Comparison of ENCODE assay signal across 8 mouse cellular contexts in the genomic region with DNA sequence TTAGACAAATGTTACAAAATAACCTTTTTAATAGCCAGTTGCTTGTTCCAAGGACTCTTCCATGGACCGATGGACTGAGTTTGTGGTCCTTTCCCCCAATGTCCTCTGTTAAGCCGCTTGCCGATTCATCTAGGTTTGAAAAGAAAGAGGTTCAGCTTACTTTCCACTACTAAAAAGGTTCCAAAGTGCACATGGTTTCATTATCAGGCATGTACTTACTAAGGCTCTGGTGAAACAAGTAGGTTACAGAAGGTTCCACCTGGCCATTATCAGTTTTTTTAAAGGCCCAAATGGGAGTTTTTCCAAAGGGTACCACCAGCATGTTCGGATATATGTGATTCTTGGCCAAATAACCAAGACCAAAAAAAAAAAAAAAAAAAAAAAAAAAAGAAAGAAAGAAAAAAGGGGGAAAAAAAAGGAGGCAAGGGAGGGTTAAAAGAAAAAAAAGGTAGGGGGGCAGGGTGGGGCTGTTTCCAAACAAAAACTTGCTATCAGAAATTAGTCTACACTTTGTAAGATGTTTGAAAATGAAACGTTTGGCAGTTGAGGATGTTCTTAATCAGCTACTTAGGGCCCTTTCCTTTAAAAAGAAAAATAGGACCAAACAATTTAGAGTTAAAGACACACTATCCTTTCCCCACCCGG. TPM values are rescaled to one million over a fixed set of nuclear protein-coding genes. Genes with fewer than 3 reads are reported as not detected.
DNase-seq lines count a peak whose midpoint lies in the region; ATAC-seq and TF ChIP-seq lines count a peak whose summit lies in the region.

No protein-coding gene starts in this region.

- H3K4me2 ChIP-seq in forebrain, embryonic 14.5 days (ENCODE audit: low read length) = peak overlapping the region; percentile 84
- peak overlapping the region; percentile 85 for H3K4me2 ChIP-seq in liver, embryonic 15.5 days

- 25% methylated on average over 6 of the region's 6 CpGs for WGBS in forebrain, embryonic 14.5 days
- 15% methylated on average over 6 of the region's 6 CpGs for WGBS in liver, embryonic 15.5 days (ENCODE audit: insufficient replicate concordance)

- no peaks in the 10 kb centered on the region for H3K27me3 ChIP-seq in forebrain, embryonic 14.5 days (replicated peaks; ENCODE audit: control insufficient read depth, insufficient read depth, low read length)
- no peaks in the 10 kb centered on the region for H3K27me3 ChIP-seq in liver, embryonic 15.5 days

- no peak for DNase-seq in gastrocnemius, adult 2 months
- DNase-seq in gastrocnemius, postnatal 25 days = no peak
- DNase-seq in 416B (ENCODE audit: low read depth) = peak; percentile 49
- no peak for DNase-seq in forebrain, embryonic 14.5 days (ENCODE audit: low spot score)
- DNase-seq in yolk sac, embryonic 10.5 days (ENCODE audit: low spot score) = no peak
- DNase-seq in layer of hippocampus, postnatal 10 days (ENCODE audit: low spot score in 2 of 2) = no peak
- no peak for DNase-seq in thymus, postnatal 14 days

- peaks cover 53% of the 10 kb centered on the region for H3K36me3 ChIP-seq in forebrain, embryonic 14.5 days (ENCODE audit: control insufficient read depth, insufficient read depth, low read length)
- H3K36me3 ChIP-seq in liver, embryonic 15.5 days (replicated peaks) = peaks cover 54% of the 10 kb centered on the region

- no peaks in the 10 kb centered on the region for H3K9me3 ChIP-seq in forebrain, embryonic 14.5 days (replicated peaks; ENCODE audit: control insufficient read depth, low read length)
- H3K9me3 ChIP-seq in liver, embryonic 15.5 days (replicated peaks) = no peaks in the 10 kb centered on the region

- intact Hi-C loops in gastrocnemius, adult 2 months (cut with DNase I) = no loop called here

- no peak for ATAC-seq in forebrain, embryonic 14.5 days
- ATAC-seq in liver, embryonic 15.5 days (ENCODE audit: insufficient read depth) = no peak

- no peak for TF ChIP-seq CTCF in gastrocnemius, adult 2 months (IDR thresholded peaks at IDR 0.05)

- peak overlapping the region; percentile 99 for H3K27ac ChIP-seq in gastrocnemius, adult 2 months
- H3K27ac ChIP-seq in forebrain, embryonic 14.5 days (ENCODE audit: low read depth, low read length) = no peak overlapping the region
- peak overlapping the region; percentile 99 for H3K27ac ChIP-seq in liver, embryonic 15.5 days (replicated peaks)

- peaks cover 22% of the 10 kb centered on the region for H3K4me1 ChIP-seq in forebrain, embryonic 14.5 days (ENCODE audit: control insufficient read depth, insufficient read depth, low read length)
- H3K4me1 ChIP-seq in liver, embryonic 15.5 days (replicated peaks) = peaks cover 43% of the 10 kb centered on the region

- H3K9ac ChIP-seq in forebrain, embryonic 14.5 days (ENCODE audit: low read length) = peak overlapping the region; percentile 96
- H3K9ac ChIP-seq in liver, embryonic 15.5 days = peak overlapping the region; percentile 98

- peak overlapping the region; percentile 93 for H3K4me3 ChIP-seq in gastrocnemius, adult 2 months
- H3K4me3 ChIP-seq in forebrain, embryonic 14.5 days (ENCODE audit: low read depth, low read length) = peak overlapping the region; percentile 99
- H3K4me3 ChIP-seq in liver, embryonic 15.5 days (replicated peaks) = peak overlapping the region; percentile 99

RNA-seq across cellular contexts. Expression of a gene that starts 1.3 kb away (rescaled TPM):
- total RNA-seq in gastrocnemius, adult 2 months (2021) = 10 to 100 TPM; 21.5 to 23.9 TPM
- total RNA-seq in gastrocnemius, postnatal 25 days (2021) = 10 to 100 TPM; 21.3 to 23.5 TPM
- 31.8 and 46.6 TPM in 2 replicates for polyA plus RNA-seq in forebrain, embryonic 14.5 days (2014; fragmentation: Nextera tagmentation; extraction: Ambion mirVana)
- 9.4 and 11.8 TPM in 2 replicates for polyA plus RNA-seq in liver, embryonic 15.5 days (2015; fragmentation: Nextera tagmentation; extraction: Ambion mirVana)
- 10 to 100 TPM; 42.6 to 43.3 TPM for total RNA-seq in layer of hippocampus, postnatal 10 days (2021)

RNA-seq across cellular contexts. Expression of a gene that starts 1.9 kb away (rescaled TPM):
- total RNA-seq in gastrocnemius, adult 2 months (2021) = 10 to 100 TPM; 81.8 to 84.8 TPM
- total RNA-seq in gastrocnemius, postnatal 25 days (2021) = 10 to 100 TPM; 61.7 to 65.2 TPM
- 639 and 644 TPM in 2 replicates for polyA plus RNA-seq in forebrain, embryonic 14.5 days (2014; fragmentation: Nextera tagmentation; extraction: Ambion mirVana)
- polyA plus RNA-seq in liver, embryonic 15.5 days (2015; fragmentation: Nextera tagmentation; extraction: Ambion mirVana) = 388 and 413 TPM in 2 replicates
- total RNA-seq in layer of hippocampus, postnatal 10 days (2021) = 100 to 1,000 TPM; 217 to 239 TPM

RNA-seq across cellular contexts. Expression of a gene that starts 7.7 kb away (rescaled TPM):
- 10 to 100 TPM; 21.7 to 30.4 TPM for total RNA-seq in gastrocnemius, adult 2 months (2021)
- total RNA-seq in gastrocnemius, postnatal 25 days (2021) = 10 to 100 TPM; 20.6 to 22.1 TPM
- polyA plus RNA-seq in forebrain, embryonic 14.5 days (2014; fragmentation: Nextera tagmentation; extraction: Ambion mirVana) = 64.6 and 81.1 TPM in 2 replicates
- polyA plus RNA-seq in liver, embryonic 15.5 days (2015; fragmentation: Nextera tagmentation; extraction: Ambion mirVana) = 27.4 and 29.8 TPM in 2 replicates
- 10 to 100 TPM; 30.4 to 31.4 TPM for total RNA-seq in layer of hippocampus, postnatal 10 days (2021)

RNA-seq across cellular contexts. Expression of a gene that starts 7.9 kb away (rescaled TPM):
- total RNA-seq in gastrocnemius, adult 2 months (2021) = 10 to 100 TPM; 35.4 to 42.9 TPM
- total RNA-seq in gastrocnemius, postnatal 25 days (2021) = 10 to 100 TPM; 33.1 to 36.7 TPM
- polyA plus RNA-seq in forebrain, embryonic 14.5 days (2014; fragmentation: Nextera tagmentation; extraction: Ambion mirVana) = 79.2 and 100 TPM in 2 replicates
- polyA plus RNA-seq in liver, embryonic 15.5 days (2015; fragmentation: Nextera tagmentation; extraction: Ambion mirVana) = 31.7 and 36.6 TPM in 2 replicates
- 10 to 100 TPM; 32.5 to 33.7 TPM for total RNA-seq in layer of hippocampus, postnatal 10 days (2021)

RNA-seq across cellular contexts. Expression of a gene that starts 23.1 kb away (rescaled TPM):
- 10 to 100 TPM in 1 of 2 experiments, 1 to 10 TPM in 1; 6.7 to 12.7 TPM for total RNA-seq in gastrocnemius, adult 2 months (2021)
- 10 to 100 TPM; 13.2 to 14.7 TPM for total RNA-seq in gastrocnemius, postnatal 25 days (2021)
- 3.6 and 3.8 TPM in 2 replicates for polyA plus RNA-seq in forebrain, embryonic 14.5 days (2014; fragmentation: Nextera tagmentation; extraction: Ambion mirVana)
- 1.3 and 1.8 TPM in 2 replicates for polyA plus RNA-seq in liver, embryonic 15.5 days (2015; fragmentation: Nextera tagmentation; extraction: Ambion mirVana)
- total RNA-seq in layer of hippocampus, postnatal 10 days (2021) = 10 to 100 TPM; 23.3 to 27.6 TPM
